Mouse (Mus musculus): ENCODE data around the gene Cd24a.

GRCm38 (mm10) chr10:43580649-43581078, 2.6 kb downstream of the Cd24a start:
- TF ChIP-seq POLR2A (IDR thresholded peaks at IDR 0.05; ENCODE audit: low read depth, low read length) (no peak), CTCF (conservative IDR thresholded peaks at IDR 0.05; ENCODE audit: insufficient read depth, insufficient read length, low read depth, low read length) (no peak)
